Mouse (Mus musculus) heart, postnatal 14 days (tissue): ENCODE results near the gene Mzf1. TPM values are rescaled to one million over a fixed set of nuclear protein-coding genes. Genes with fewer than 3 reads are reported as not detected.
A peak's percentile ranks its signal among the peaks of the same experiment; 100 is the strongest.
"Not testable (repeated sequence)": the region's sequence is repeated elsewhere in the genome, so short reads cannot be mapped to it uniquely, and the experiment has no call there.

Experiments
- DNase-seq, 2 experiments: peaks; one replicate each; pipeline ENCODE4 v3.0.0; 2021 to 2022
- intact Hi-C: fragments of 180-260 bp; cut with DNase I; formaldehyde crosslinking; loops from one replicate; pipeline ENCODE4 v1.15.1; 2025
- long read RNA-seq, 2 experiments: library from polyadenylated mRNA; stranded (forward); transcript quantifications; one replicate each; pipeline ENCODE4 v2.0.0; 2021
- total RNA-seq, 2 experiments: library from RNA; stranded (reverse); gene quantifications; 2 replicates each; pipeline ENCODE4 v1.2.3; 2021

The Mzf1 gene
- 1 to 10 TPM in 1 of 2 experiments, under 1 TPM in 1; 0.73 to 1.0 TPM for total RNA-seq
- long read RNA-seq, experiment 1, partial matches to known transcripts: 0 of 2 reads
- long read RNA-seq, experiment 1, other reads (novel, unspliced or antisense): 1 of 2 reads
- long read RNA-seq, experiment 2, partial matches to known transcripts: 0 of 1 reads
- long read RNA-seq, experiment 2, other reads (novel, unspliced or antisense): 1 of 1 reads

DNA sequence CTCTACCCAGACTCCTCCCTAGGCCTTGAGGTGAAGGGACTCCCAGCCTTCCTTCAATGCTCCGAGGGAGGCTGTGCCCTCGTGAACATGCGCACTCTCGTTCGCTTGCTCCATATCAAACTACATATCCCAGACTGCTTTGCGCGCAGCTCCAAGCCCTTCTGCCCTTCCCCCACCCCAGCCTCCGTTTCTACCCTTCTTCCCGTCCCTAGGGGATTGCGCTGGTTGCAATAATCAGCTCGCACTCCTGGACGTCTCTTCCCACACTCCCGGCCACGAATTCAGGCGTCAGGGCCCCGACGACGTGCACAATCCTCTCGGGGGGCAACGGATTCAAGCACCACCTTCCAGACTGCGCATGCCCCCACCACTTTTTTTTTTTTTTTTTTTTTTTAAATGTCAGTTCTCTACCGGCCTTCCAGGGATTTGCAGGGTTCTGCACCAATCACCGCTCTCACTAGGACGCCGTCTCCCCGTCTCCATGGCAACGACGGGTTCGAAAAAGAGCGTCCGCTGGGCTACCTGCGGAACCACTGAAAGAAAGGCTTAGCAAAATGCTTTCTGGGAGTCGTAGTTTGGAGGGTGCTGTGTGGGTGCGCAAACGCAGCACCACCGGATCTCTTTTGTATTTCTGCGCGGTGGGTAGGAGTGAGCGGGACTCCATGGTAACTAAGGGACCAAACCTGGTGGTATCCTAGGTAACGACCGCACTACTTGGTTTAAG is at the start of gene Mzf1:
Gene Mzf1 (minus strand): TSS at position 478 of the 724 bp plus-strand sequence.
- peak; percentile 87 to 90 for DNase-seq
- intact Hi-C loops: loop anchor here (5.0 kb wide), 1 partner anchor 223 kb away; the partner anchor contains the start of genes Lig1 and Zswim9

- intact Hi-C loops: no loop called here
- DNase-seq: no peak
Measured at GRCm38 (mm10) chr7:13095073-13095472, 40.5 kb upstream of the Mzf1 start, which contains the start of gene Vmn1r85. TSS of gene Vmn1r85 (minus strand) at chr7:13095173.

DNA sequence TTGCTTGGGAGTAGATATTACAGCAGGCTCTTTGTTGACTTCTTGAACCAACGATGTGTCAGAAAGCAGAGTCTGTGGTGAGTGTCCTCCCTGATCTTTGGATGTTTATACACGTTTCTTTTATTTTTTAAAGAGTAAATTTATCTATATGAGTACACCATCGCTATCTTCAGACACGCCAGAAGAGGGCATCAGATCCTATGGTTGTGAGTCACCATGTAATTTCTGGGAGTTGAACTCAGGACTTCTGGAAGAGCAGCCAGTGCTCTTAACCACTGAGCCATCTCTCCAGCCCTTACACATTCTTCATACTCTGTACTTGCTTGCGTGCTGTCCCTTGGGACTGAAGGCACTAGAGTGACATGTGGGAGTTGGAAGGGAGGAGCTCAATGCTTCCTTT is 17.7 kb upstream of the Mzf1 start:
- no peak for DNase-seq
- intact Hi-C loops: no loop called here

GRCm38 (mm10) chr7:13063399-13063798 is 8.8 kb upstream of the Mzf1 start:
- intact Hi-C loops: loop anchor here (10.0 kb wide), 1 partner anchor 1251 kb away; no protein-coding TSS in a partner anchor
- not testable (repeated sequence) for DNase-seq

DNA sequence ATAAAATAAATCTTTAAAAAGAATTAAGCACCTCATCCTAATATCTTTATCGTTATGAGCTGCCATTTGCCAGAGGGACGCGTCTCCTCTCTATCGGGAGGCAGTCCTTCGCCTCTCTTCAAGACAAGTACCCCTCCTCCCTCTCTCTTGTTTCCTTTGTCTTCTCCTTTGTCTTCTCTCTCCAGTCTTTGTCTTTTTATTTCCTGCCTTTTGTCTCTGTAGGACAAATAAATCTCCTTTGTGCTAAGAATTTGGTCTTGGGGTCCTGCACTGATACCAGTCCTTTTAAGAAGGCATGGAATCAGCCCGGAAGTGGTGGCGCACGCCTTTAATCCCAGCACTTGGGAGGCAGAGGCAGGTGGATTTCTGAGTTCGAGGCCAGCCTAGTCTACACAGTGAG is 5.0 kb upstream of the Mzf1 start:
- intact Hi-C loops: no loop called here
- no peak for DNase-seq

GRCm38 (mm10) chr7:13056913-13057700 is 2.5 kb upstream of the Mzf1 start:
- DNase-seq: no peak
- intact Hi-C loops: no loop called here

DNA sequence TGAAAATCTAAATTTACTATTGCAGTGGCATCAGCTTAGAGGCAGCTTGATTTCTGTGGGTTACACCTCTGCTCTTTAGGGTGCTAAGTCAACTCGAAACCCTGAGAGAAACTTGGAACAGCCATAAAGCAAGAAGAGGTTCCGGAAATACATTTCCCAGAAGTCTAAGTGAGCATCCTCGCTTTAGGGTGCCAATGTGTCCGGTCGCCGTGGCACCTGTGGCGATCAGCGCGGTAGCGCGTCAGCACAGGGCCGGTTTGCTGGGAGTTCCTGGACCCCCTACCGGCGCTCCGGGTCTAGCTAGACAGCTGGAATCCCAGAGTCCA is 640 bp downstream of the Mzf1 start:
- DNase-seq: no peak
- intact Hi-C loops: loop anchor here (5.0 kb wide), 1 partner anchor 223 kb away; the partner anchor contains the start of genes Lig1 and Zswim9

GRCm38 (mm10) chr7:13053501-13053900 is 1.1 kb downstream of the Mzf1 start:
- DNase-seq: no peak
- intact Hi-C loops: loop anchor here (5.0 kb wide), 1 partner anchor 224 kb away; the partner anchor contains the start of genes Lig1 and Zswim9

DNA sequence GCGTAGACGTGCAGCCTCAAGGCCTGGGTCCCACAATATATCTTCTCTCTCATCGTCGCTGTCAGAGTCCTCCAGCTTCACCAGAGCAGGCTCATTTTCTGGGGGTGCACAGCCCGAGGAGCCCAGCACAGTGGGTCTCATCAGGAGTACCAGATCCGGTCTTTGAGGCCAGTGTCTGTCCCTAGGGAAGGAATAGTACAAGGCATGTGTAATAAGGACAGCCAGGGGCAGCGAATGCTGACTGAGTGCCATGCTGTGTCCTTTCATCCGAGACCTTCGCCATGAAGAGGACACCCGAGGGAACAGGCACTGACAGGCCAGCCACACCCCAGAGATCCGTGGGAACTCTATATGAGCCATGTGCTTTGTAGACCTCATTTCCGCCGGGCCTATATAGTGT is 1.6 kb downstream of the Mzf1 start:
- intact Hi-C loops: loop anchor here (5.0 kb wide), 1 partner anchor 224 kb away; the partner anchor contains the start of genes Lig1 and Zswim9
- DNase-seq: no peak

- intact Hi-C loops: loop anchor here (1.0 kb wide), 1 partner anchor 37 kb away; no protein-coding TSS in a partner anchor
- DNase-seq: peak; percentile 63 to 76
Measured at GRCm38 (mm10) chr7:13046084-13046483, 8.5 kb downstream of the Mzf1 start.

GRCm38 (mm10) chr7:13044254-13044625 is 10.3 kb downstream of the Mzf1 start:
- intact Hi-C loops: loop anchor here (2.0 kb wide), 1 partner anchor 133 kb away; no protein-coding TSS in a partner anchor
- DNase-seq: no peak

DNA sequence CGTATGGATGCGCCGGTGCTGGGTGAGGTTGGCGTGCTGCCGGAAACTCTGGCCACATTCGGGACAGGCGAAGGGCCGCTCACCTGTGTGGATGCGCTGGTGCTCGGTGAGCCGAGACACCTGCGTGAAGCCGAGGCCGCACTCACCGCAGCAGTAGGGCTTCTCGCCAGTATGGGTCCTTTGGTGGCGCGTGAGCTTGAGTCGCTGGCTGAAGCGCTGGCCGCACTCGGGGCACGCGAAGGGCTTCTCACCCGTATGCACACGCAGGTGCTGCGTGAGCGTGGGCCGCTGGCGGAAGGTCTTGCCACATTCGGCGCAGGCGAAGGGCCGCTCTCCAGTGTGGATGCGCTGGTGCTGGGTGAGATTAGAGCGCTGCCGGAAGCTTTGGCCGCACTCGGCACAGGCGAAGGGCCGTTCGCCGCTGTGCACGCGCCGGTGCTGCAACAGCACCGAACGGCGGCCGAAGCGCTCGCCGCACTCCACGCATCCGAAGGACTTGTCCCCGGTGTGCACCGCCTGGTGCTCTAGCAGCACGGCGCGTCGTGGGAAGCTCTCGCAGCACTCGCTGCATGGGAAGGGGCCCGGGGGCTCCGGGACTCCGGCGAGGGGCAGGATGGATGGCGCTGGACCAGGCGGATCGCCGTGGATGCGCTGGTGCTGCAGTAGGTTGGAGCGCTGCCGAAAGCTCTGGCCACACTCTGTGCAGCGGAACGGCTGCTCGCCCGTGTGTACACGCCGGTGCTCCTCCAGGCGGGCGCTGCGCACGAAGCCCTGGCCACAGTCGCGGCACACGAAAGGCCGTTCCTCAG is 10.9 kb downstream of the Mzf1 start:
- intact Hi-C loops: loop anchor here (2.0 kb wide), 1 partner anchor 133 kb away; no protein-coding TSS in a partner anchor
- peak; percentile 31 to 35 for DNase-seq

DNA sequence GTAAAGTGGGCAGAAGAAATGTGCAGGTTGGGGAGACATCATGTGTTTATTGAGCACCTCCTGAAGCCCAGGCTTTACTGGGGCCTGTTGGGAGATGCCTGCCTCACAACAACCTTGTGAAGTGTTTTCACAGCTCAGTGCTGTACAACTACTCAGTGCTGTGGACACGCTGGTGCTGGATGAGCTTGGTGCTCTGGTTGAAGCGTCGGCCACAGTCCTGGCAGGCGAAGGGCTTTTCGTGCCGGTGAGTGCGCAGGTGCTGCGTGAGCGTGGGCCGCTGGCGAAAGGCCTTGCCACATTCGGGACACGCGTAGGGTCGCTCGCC is 11.5 kb downstream of the Mzf1 start:
- intact Hi-C loops: no loop called here
- no peak for DNase-seq

- intact Hi-C loops: no loop called here
- no peak for DNase-seq
Measured at GRCm38 (mm10) chr7:13042511-13042910, 12.1 kb downstream of the Mzf1 start.

- DNase-seq: no peak
- intact Hi-C loops: no loop called here
Measured at GRCm38 (mm10) chr7:13041256-13041655, 13.3 kb downstream of the Mzf1 start.

- intact Hi-C loops: no loop called here
- no peak for DNase-seq
Measured at GRCm38 (mm10) chr7:13039181-13039580, 15.4 kb downstream of the Mzf1 start.

GRCm38 (mm10) chr7:13038621-13039169 is 15.9 kb downstream of the Mzf1 start:
- intact Hi-C loops: no loop called here
- peak in 1 of 2 experiments; percentile 34 for DNase-seq

- DNase-seq: peak; percentile 99
- intact Hi-C loops: no loop called here
Measured at GRCm38 (mm10) chr7:13037901-13038555, 16.5 kb downstream of the Mzf1 start, which contains the start of gene Ube2m. TSS of gene Ube2m (minus strand) at chr7:13038275.

GRCm38 (mm10) chr7:13037366-13037765 is 17.2 kb downstream of the Mzf1 start:
- DNase-seq: no peak

More at GRCm38 (mm10) chr7:13037366-13037765, 17.2 kb downstream of the Mzf1 start:
- intact Hi-C loops: no loop called here
